Mouse (Mus musculus) ZHBTc4 (cell line): ENCODE measurements around the gene Mast4.
"Not testable (repeated sequence)": the region's sequence is repeated elsewhere in the genome, so short reads cannot be mapped to it uniquely, and the experiment has no call there.

Experiments
- DNase-seq: peaks from one replicate; pipeline ENCODE4 v3.0.0-alpha.2; 2011; ENCODE audit warnings: low read depth, low spot score

Gene Mast4

GRCm38 (mm10) chr13:102756071-102756470 is 578.2 kb downstream of the Mast4 start:
- DNase-seq, result peak; percentile 26

GRCm38 (mm10) chr13:102755124-102755523 is 579.2 kb downstream of the Mast4 start:
- no peak for DNase-seq

GRCm38 (mm10) chr13:102753714-102754556 is 580.4 kb downstream of the Mast4 start:
- no peak for DNase-seq

DNA sequence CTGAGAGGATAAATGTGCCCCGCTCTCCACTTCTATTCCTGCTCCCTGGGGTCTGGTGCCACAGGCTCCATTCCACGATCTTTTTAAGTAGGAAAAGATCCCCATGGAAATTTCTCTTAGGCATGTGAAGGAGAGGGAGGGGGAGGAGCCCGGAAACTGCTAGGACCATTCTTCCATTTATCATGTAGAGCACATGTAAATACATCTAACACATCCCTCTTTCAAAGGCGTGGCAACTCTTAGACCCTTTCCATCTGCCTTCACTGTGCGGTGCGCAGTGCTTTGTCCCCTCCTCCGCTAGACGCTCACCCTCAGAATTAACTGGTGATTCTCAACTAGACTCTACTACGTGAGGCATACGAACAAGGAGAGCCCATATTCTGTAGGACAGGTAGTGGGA is 584.4 kb downstream of the Mast4 start:
- peak; percentile 86 for DNase-seq

GRCm38 (mm10) chr13:102749194-102749593 is 585.1 kb downstream of the Mast4 start:
- no peak for DNase-seq

GRCm38 (mm10) chr13:102746803-102747561 is 587.3 kb downstream of the Mast4 start:
- DNase-seq, result peak; percentile 18

GRCm38 (mm10) chr13:102745626-102746342 is 588.5 kb downstream of the Mast4 start:
- no peak for DNase-seq

- no peak for DNase-seq
These were observed 589.1 kb downstream of the Mast4 start for GRCm38 (mm10) chr13:102745270-102745600.

DNA sequence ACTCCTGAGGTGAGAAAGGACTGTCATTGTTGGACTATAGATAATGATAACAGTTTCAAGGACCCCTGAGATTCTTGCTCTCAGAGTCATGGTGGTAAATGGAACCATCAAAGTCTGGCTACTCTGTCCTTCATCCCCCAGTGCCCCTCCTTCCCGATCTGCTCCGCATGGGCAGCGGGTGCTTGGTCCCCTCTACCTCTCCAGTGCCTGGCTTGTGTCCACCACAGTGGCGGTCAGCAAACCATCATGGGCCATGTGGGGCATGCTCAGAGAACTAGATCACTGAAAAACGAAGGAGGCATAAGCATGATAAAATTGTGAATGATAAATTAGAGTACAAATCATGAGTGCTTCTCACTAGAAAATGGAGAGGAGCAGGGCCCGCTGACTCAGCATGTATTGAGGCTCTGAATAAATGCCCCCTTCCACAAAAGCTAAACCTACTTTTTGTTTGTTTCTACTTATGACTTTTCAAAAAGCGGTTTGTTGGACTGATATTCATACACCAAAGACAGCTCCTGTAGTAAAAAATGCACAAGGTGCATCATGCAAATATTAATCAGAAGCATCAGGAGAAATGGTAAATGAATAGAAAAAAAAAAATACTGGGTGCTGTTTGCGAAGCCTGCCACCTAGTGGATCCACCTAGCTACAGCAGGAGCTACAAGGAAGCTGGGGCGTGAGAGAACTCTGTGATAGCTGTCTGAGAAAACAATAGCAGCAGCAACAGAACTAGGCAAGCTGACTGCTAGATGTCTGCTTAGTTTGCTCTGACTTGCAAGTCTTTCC is 589.6 kb downstream of the Mast4 start:
- DNase-seq, result peak; percentile 82

DNA sequence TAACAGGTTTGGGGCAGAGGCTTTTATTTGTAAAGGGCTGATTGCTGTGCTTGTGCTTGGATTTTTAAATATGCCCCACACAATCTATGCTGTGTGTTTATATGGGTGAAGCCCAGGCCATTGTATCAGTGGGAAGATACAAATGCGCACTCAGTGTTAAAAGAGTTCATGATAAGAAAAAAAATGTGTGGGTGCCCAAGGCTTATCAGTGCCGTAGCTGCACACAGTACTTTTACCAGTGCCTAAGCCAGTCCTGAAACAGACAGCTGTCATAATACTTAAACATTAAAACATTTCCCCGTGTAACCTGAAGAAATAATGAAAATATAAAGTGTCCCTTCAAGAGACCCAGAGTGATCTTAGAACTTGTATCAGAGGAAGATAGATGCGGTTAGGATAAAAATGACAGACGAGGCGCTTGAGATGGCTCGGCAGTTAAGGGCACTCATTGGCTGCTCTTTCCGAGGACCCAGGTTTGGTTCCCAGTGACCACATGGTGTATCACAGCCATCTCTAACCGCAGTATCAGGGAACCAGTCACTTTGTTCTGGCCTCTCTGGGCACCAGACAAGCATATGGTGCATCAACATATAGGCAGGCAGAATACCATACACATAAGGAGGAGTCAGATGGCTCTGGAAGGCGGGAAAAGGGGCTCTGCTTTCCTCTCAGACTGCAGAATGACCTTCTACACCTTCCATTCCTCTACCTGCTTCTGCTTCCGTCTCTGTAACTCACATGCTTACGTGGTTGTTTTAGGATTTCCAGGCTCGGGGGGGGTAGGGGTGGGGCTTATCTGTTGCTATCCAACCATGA is 594.4 kb downstream of the Mast4 start:
- DNase-seq, result no peak

- DNase-seq, result no peak
These were observed 596.5 kb downstream of the Mast4 start for GRCm38 (mm10) chr13:102737811-102738210.

DNA sequence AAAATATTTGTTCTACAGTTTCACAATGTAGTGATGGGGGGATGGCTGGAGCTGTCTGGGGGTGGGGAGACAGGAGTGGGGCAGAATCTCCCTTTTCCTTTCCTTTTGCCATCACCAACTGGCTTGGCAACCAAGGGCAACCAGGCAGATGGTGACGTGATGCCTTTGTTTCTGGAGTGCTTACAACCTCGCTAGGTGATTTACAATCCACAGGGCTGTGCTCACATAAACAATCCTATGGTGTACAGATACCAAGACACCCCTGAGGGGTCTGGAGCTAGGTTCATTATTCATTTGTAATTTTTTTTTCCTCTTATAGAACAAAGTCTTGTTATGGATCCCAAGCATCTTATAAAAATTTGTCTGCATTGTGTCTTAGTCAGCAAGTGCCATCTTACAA is 601.2 kb downstream of the Mast4 start:
- DNase-seq, result no peak

- not testable (repeated sequence) for DNase-seq
These were observed 605.3 kb downstream of the Mast4 start for GRCm38 (mm10) chr13:102728951-102729350.

- no peak for DNase-seq
These were observed 606.3 kb downstream of the Mast4 start for GRCm38 (mm10) chr13:102728035-102728434.

GRCm38 (mm10) chr13:102726876-102727275 is 607.4 kb downstream of the Mast4 start:
- no peak for DNase-seq

- no peak for DNase-seq
These were observed 608.4 kb downstream of the Mast4 start for GRCm38 (mm10) chr13:102725906-102726305.

DNA sequence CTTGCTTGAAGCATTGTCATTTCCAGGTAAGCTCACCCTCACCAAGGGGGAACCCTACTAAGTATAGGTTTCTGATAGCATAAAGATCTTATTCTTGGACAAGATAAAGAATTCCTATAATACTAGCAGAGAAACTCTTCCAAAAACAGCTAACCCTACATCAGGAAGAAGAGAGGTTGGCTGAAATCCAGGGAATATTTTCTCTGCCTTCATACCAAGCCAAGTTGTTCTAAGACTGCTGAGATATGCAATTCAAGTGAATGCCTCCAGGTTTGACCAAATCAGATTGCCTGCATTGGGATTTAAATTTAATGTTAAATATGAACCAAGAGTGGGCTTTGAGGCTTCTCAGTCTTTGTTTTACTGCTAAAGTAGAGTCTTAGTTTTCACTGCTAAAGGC is 608.9 kb downstream of the Mast4 start:
- no peak for DNase-seq

DNA sequence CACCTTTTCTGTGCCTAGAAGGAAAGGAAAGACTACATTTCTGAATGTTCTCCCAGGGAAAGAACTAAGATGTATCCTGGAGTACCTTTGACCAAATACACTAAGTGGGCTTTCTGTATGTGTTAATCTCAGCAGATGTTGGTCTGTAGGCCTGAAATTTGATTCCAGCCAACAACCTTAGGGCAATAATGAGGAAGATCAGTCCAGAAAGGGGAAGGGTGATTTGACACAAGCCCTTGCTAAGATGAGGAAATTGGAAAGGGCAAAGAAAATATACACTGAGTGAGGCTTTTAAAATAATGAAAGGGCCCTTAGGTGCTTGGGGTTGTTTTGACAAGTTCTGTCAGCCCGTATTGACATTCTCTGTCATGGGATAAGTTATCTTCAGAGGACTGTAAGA is 617.3 kb downstream of the Mast4 start:
- DNase-seq, result no peak

DNA sequence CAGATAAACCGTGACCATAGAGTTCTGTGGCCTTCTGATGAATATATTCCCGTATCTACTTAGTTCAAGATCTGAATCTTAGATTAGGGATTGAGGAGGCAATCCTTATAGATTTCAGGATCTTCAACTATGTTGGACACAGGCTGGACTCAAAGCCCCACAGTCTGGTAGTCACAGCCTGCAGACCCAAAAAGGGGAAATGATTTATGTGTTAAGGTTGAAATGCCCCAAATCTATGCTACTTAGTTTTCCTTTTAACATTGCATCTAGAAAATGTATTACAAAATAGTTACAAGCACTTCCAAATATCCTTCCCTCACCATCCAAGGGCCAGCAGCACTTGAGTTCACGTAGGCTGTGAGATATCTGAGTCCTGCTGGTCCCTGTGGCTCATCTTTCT is 633.6 kb downstream of the Mast4 start:
- no peak for DNase-seq

DNA sequence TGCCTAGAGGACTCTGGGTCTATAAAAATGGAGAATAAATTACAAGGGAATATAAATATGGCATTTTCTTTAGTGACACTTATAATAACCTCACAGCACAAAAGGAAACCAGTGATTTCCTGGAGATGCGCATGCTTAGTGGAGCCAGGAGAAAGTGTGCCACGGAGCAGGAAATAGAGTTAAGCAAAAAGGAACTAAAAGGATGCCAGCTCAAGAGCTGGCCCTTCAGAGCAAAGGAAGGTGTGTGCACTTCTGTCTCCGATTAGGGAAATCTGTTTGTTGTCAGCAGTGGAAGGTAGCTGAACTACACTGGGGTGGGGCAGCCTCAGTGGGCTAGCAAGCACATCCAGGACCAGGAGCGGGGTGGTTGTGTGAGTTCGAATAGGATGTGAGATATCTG is 634.1 kb downstream of the Mast4 start:
- no peak for DNase-seq
